Mouse (Mus musculus): Measurements from ENCODE around the gene Spn. TPM values are rescaled to one million over a fixed set of nuclear protein-coding genes. Genes with fewer than 3 reads are reported as not detected.

The Spn gene
- total and polyA plus RNA-seq, 3 experiments = 135 to 184 (median 169) TPM

- Histone ChIP-seq H3K9ac (ENCODE audit: control insufficient read depth, low read depth, low read length, poor library complexity, severe bottlenecking) (no peak overlapping the region), H3K9me3 (replicated peaks; ENCODE audit: insufficient read depth, low read length) (no peaks in the 10 kb centered on the region), H3K4me3 (ENCODE audit: control insufficient read depth in 1 of 2, insufficient read depth in 1 of 2, low read depth in 2 of 2, low read length in 2 of 2) (no peak overlapping the region), H3K36me3 (ENCODE audit: control insufficient read depth in 1 of 2, insufficient read depth in 2 of 2, low read length in 2 of 2) (peaks cover 0 to 10% of the 10 kb centered on the region in 2 experiments; a peak in 2 of 4 replicates), H3K27ac (ENCODE audit: control insufficient read depth, low read depth, low read length) (no peak overlapping the region), H3K79me2 (ENCODE audit: control insufficient read depth, insufficient read depth, low read length, poor library complexity) (no peaks in the 10 kb centered on the region), H3K27me3 (ENCODE audit: control insufficient read depth in 1 of 2, insufficient read depth in 2 of 2, low read length in 2 of 2) (no peaks in the 10 kb centered on the region), H3K4me1 (ENCODE audit: control insufficient read depth in 1 of 2, insufficient read depth in 2 of 2, low read length in 2 of 2) (peaks cover 3 to 9% of the 10 kb centered on the region in 2 experiments; a peak in 3 of 4 replicates)
- TF ChIP-seq ZKSCAN1 (IDR thresholded peaks at IDR 0.05; ENCODE audit: low read depth, low read length) (peak; percentile 87), CTCF (IDR thresholded peaks at IDR 0.05 in 2 of 3, conservative IDR thresholded peaks at IDR 0.05 in 1 of 3; ENCODE audit: control insufficient read depth in 1 of 3, insufficient read depth in 1 of 3, low read depth in 2 of 3, low read length in 3 of 3, poor library complexity in 1 of 3, severe bottlenecking in 1 of 3) (no peak)
- DNase-seq (ENCODE audit: low read depth, low spot score) = no peak
These were observed 14.8 kb upstream of the Spn start for GRCm38 (mm10) chr7:127152464-127152863.

GRCm38 (mm10) chr7:127147901-127148300, 10.3 kb upstream of the Spn start:
- H3K9me3 ChIP-seq (replicated peaks; ENCODE audit: insufficient read depth, low read length) = no peaks in the 10 kb centered on the region
- H3K79me2 ChIP-seq (ENCODE audit: control insufficient read depth, insufficient read depth, low read length, poor library complexity) = no peaks in the 10 kb centered on the region
- H3K27ac ChIP-seq (ENCODE audit: control insufficient read depth, low read depth, low read length) = no peak overlapping the region
- H3K9ac ChIP-seq (ENCODE audit: control insufficient read depth, low read depth, low read length, poor library complexity, severe bottlenecking) = no peak overlapping the region
- TF ChIP-seq ZKSCAN1 (IDR thresholded peaks at IDR 0.05; ENCODE audit: low read depth, low read length) (no peak), MEF2A (IDR thresholded peaks at IDR 0.05; ENCODE audit: extremely low read depth, insufficient replicate concordance, low read depth, low read length, poor library complexity, severe bottlenecking) (no peak), RAD21 (IDR thresholded peaks at IDR 0.05; ENCODE audit: low read depth, low read length) (no peak), KAT2A (conservative IDR thresholded peaks at IDR 0.05; ENCODE audit: low read depth, low read length) (no peak), CHD1 (IDR thresholded peaks at IDR 0.05; ENCODE audit: low read depth, low read length) (no peak), ELF1 (IDR thresholded peaks at IDR 0.05; ENCODE audit: low read depth, low read length) (no peak), NRF1 (IDR thresholded peaks at IDR 0.05; ENCODE audit: insufficient read depth, low read depth, low read length, poor library complexity, severe bottlenecking) (no peak), TCF12 (IDR thresholded peaks at IDR 0.05; ENCODE audit: low read depth, low read length) (no peak), ZMIZ1 (IDR thresholded peaks at IDR 0.05; ENCODE audit: low read depth, low read length) (no peak), UBTF (IDR thresholded peaks at IDR 0.05; ENCODE audit: borderline replicate concordance, insufficient read depth, low read depth, low read length) (no peak), CTCF (IDR thresholded peaks at IDR 0.05 in 2 of 3, conservative IDR thresholded peaks at IDR 0.05 in 1 of 3; ENCODE audit: control insufficient read depth in 1 of 3, insufficient read depth in 1 of 3, low read depth in 2 of 3, low read length in 3 of 3, poor library complexity in 1 of 3, severe bottlenecking in 1 of 3) (no peak), USF2 (IDR thresholded peaks at IDR 0.05; ENCODE audit: borderline replicate concordance in 1 of 2, insufficient read depth in 1 of 2, low read depth in 1 of 2, low read length in 2 of 2) (no peak), MAZ (IDR thresholded peaks at IDR 0.05; ENCODE audit: low read depth, low read length) (no peak), MAX (IDR thresholded peaks at IDR 0.05; ENCODE audit: low read length) (no peak), GATA1 (IDR thresholded peaks at IDR 0.05; ENCODE audit: low read depth, low read length) (no peak)
- DNase-seq (ENCODE audit: low read depth, low spot score) = no peak
- H3K4me3 ChIP-seq (ENCODE audit: control insufficient read depth in 1 of 2, insufficient read depth in 1 of 2, low read depth in 2 of 2, low read length in 2 of 2) = no peak overlapping the region
- H3K36me3 ChIP-seq (ENCODE audit: control insufficient read depth in 1 of 2, insufficient read depth in 2 of 2, low read length in 2 of 2) = peaks cover 0 to 24% of the 10 kb centered on the region in 2 experiments; a peak in 2 of 4 replicates
- H3K4me1 ChIP-seq (ENCODE audit: control insufficient read depth in 1 of 2, insufficient read depth in 2 of 2, low read length in 2 of 2) = peaks cover 15 to 31% of the 10 kb centered on the region in 2 experiments
- no peaks in the 10 kb centered on the region for H3K27me3 ChIP-seq (ENCODE audit: control insufficient read depth in 1 of 2, insufficient read depth in 2 of 2, low read length in 2 of 2)
